Mouse (Mus musculus): Measurements from ENCODE around the gene Rfx2. TPM values are rescaled to one million over a fixed set of nuclear protein-coding genes. Genes with fewer than 3 reads are reported as not detected.

Gene Rfx2
- total and polyA plus RNA-seq, 3 experiments = 3.9 to 36.4 (median 27.9) TPM

GRCm38 (mm10) chr17:56872512-56872911, 41.7 kb upstream of the Rfx2 start:
- Histone ChIP-seq H3K36me3 (replicated peaks) (no peaks in the 10 kb centered on the region), H3K27me3 (ENCODE audit: insufficient read depth, low read length) (peaks cover 15% of the 10 kb centered on the region), H3K4me3 (ENCODE audit: low read depth, low read length) (no peak overlapping the region), H3K9me3 (replicated peaks) (no peaks in the 10 kb centered on the region), H3K4me1 (ENCODE audit: insufficient read depth, low read depth, low read length) (peaks cover 53% of the 10 kb centered on the region)
- TF ChIP-seq POLR2AphosphoS5 (IDR thresholded peaks at IDR 0.05; ENCODE audit: insufficient replicate concordance, low read depth, low read length) (no peak), GATA2 (IDR thresholded peaks at IDR 0.05; ENCODE audit: borderline replicate concordance, low read depth, low read length) (no peak), CTCF (IDR thresholded peaks at IDR 0.05; ENCODE audit: low read depth, low read length) (no peak), TAL1 (conservative IDR thresholded peaks at IDR 0.05; ENCODE audit: low read depth, low read length) (no peak), GATA1 (IDR thresholded peaks at IDR 0.05; ENCODE audit: borderline replicate concordance, low read length) (no peak)
- no peak for DNase-seq (ENCODE audit: low spot score)
- no peak for ATAC-seq (ENCODE audit: extremely low read depth, insufficient number of reproducible peaks, low FRiP score, poor library complexity, severe bottlenecking)

GRCm38 (mm10) chr17:56871767-56872166, 41.0 kb upstream of the Rfx2 start:
- no peak for TF ChIP-seq GATA2 (IDR thresholded peaks at IDR 0.05; ENCODE audit: borderline replicate concordance, low read depth, low read length)
- no peak for TF ChIP-seq POLR2AphosphoS5 (IDR thresholded peaks at IDR 0.05; ENCODE audit: insufficient replicate concordance, low read depth, low read length)
- TF ChIP-seq TAL1 (conservative IDR thresholded peaks at IDR 0.05; ENCODE audit: low read depth, low read length) = no peak
- no peak for TF ChIP-seq CTCF (IDR thresholded peaks at IDR 0.05; ENCODE audit: low read depth, low read length)
- TF ChIP-seq GATA1 (IDR thresholded peaks at IDR 0.05; ENCODE audit: borderline replicate concordance, low read length) = no peak
- H3K4me1 ChIP-seq (ENCODE audit: insufficient read depth, low read depth, low read length) = peaks cover 48% of the 10 kb centered on the region
- H3K27me3 ChIP-seq (ENCODE audit: insufficient read depth, low read length) = peaks cover 14% of the 10 kb centered on the region
- ATAC-seq (ENCODE audit: extremely low read depth, insufficient number of reproducible peaks, low FRiP score, poor library complexity, severe bottlenecking) = no peak
- H3K4me3 ChIP-seq (ENCODE audit: low read depth, low read length) = no peak overlapping the region
- H3K36me3 ChIP-seq (replicated peaks) = no peaks in the 10 kb centered on the region
- peaks cover 7% of the 10 kb centered on the region for H3K9me3 ChIP-seq (replicated peaks)
- no peak for DNase-seq (ENCODE audit: low spot score)

GRCm38 (mm10) chr17:56870287-56870953, 39.6 kb upstream of the Rfx2 start:
- H3K27me3 ChIP-seq (ENCODE audit: insufficient read depth, low read length) = peaks cover 16% of the 10 kb centered on the region; the same call in 1 of the 2 replicates
- ATAC-seq (ENCODE audit: extremely low read depth, insufficient number of reproducible peaks, low FRiP score, poor library complexity, severe bottlenecking) (no peak), DNase-seq (ENCODE audit: low spot score) (no peak)
- no peaks in the 10 kb centered on the region for H3K36me3 ChIP-seq (replicated peaks)
- H3K4me1 ChIP-seq (ENCODE audit: insufficient read depth, low read depth, low read length) = peaks cover 39% of the 10 kb centered on the region
- H3K4me3 ChIP-seq (ENCODE audit: low read depth, low read length) = peak overlapping the region; percentile 50; the same call in 1 of the 2 replicates
- H3K9me3 ChIP-seq (replicated peaks) = peaks cover 8% of the 10 kb centered on the region
- no peak for TF ChIP-seq CTCF (IDR thresholded peaks at IDR 0.05; ENCODE audit: low read depth, low read length)
- TF ChIP-seq GATA2 (IDR thresholded peaks at IDR 0.05; ENCODE audit: borderline replicate concordance, low read depth, low read length) = no peak
- no peak for TF ChIP-seq POLR2AphosphoS5 (IDR thresholded peaks at IDR 0.05; ENCODE audit: insufficient replicate concordance, low read depth, low read length)
- TF ChIP-seq TAL1 (conservative IDR thresholded peaks at IDR 0.05; ENCODE audit: low read depth, low read length) = no peak

- H3K4me1 ChIP-seq (ENCODE audit: insufficient read depth, low read depth, low read length) = peaks cover 35% of the 10 kb centered on the region
- no peak for ATAC-seq (ENCODE audit: extremely low read depth, insufficient number of reproducible peaks, low FRiP score, poor library complexity, severe bottlenecking)
Observed at GRCm38 (mm10) chr17:56869481-56869977, 38.7 kb upstream of the Rfx2 start.

GRCm38 (mm10) chr17:56866071-56866470, 35.3 kb upstream of the Rfx2 start:
- Histone ChIP-seq H3K4me1 (ENCODE audit: insufficient read depth, low read depth, low read length) (peaks cover 24% of the 10 kb centered on the region), H3K27me3 (ENCODE audit: insufficient read depth, low read length) (peaks cover 22% of the 10 kb centered on the region), H3K9me3 (replicated peaks) (peaks cover 8% of the 10 kb centered on the region), H3K4me3 (ENCODE audit: low read depth, low read length) (no peak overlapping the region), H3K36me3 (replicated peaks) (no peaks in the 10 kb centered on the region)
- TF ChIP-seq TAL1 (conservative IDR thresholded peaks at IDR 0.05; ENCODE audit: low read depth, low read length) = no peak
- TF ChIP-seq GATA2 (IDR thresholded peaks at IDR 0.05; ENCODE audit: borderline replicate concordance, low read depth, low read length) = no peak
- TF ChIP-seq CTCF (IDR thresholded peaks at IDR 0.05; ENCODE audit: low read depth, low read length) = no peak
- TF ChIP-seq POLR2AphosphoS5 (IDR thresholded peaks at IDR 0.05; ENCODE audit: insufficient replicate concordance, low read depth, low read length) = no peak
- ATAC-seq (ENCODE audit: extremely low read depth, insufficient number of reproducible peaks, low FRiP score, poor library complexity, severe bottlenecking) (no peak), DNase-seq (ENCODE audit: low spot score) (no peak)

More at GRCm38 (mm10) chr17:56869481-56869977, 38.7 kb upstream of the Rfx2 start:
- Histone ChIP-seq H3K36me3 (replicated peaks) (no peaks in the 10 kb centered on the region), H3K27me3 (ENCODE audit: insufficient read depth, low read length) (peaks cover 14% of the 10 kb centered on the region; the same call in 1 of the 2 replicates), H3K4me3 (ENCODE audit: low read depth, low read length) (no peak overlapping the region), H3K9me3 (replicated peaks) (peaks cover 8% of the 10 kb centered on the region)
- DNase-seq (ENCODE audit: low spot score) = no peak
- TF ChIP-seq CTCF (IDR thresholded peaks at IDR 0.05; ENCODE audit: low read depth, low read length) (no peak), GATA1 (IDR thresholded peaks at IDR 0.05; ENCODE audit: borderline replicate concordance, low read length) (no peak), TAL1 (conservative IDR thresholded peaks at IDR 0.05; ENCODE audit: low read depth, low read length) (no peak), GATA2 (IDR thresholded peaks at IDR 0.05; ENCODE audit: borderline replicate concordance, low read depth, low read length) (no peak), POLR2AphosphoS5 (IDR thresholded peaks at IDR 0.05; ENCODE audit: insufficient replicate concordance, low read depth, low read length) (no peak)

GRCm38 (mm10) chr17:56861197-56861596, 30.4 kb upstream of the Rfx2 start:
- ATAC-seq (ENCODE audit: extremely low read depth, insufficient number of reproducible peaks, low FRiP score, poor library complexity, severe bottlenecking) (no peak), DNase-seq (ENCODE audit: low spot score) (no peak)
- H3K9me3 ChIP-seq (replicated peaks) = no peaks in the 10 kb centered on the region; the same call in 1 of the 2 replicates
- peaks cover 26% of the 10 kb centered on the region for H3K27me3 ChIP-seq (ENCODE audit: insufficient read depth, low read length)
- no peak overlapping the region for H3K4me3 ChIP-seq (ENCODE audit: low read depth, low read length)
- peaks cover 15% of the 10 kb centered on the region for H3K4me1 ChIP-seq (ENCODE audit: insufficient read depth, low read depth, low read length)
- no peaks in the 10 kb centered on the region for H3K36me3 ChIP-seq (replicated peaks)
- no peak for TF ChIP-seq POLR2AphosphoS5 (IDR thresholded peaks at IDR 0.05; ENCODE audit: insufficient replicate concordance, low read depth, low read length)
- TF ChIP-seq TAL1 (conservative IDR thresholded peaks at IDR 0.05; ENCODE audit: low read depth, low read length) = no peak
- TF ChIP-seq CTCF (IDR thresholded peaks at IDR 0.05; ENCODE audit: low read depth, low read length) = no peak
- TF ChIP-seq GATA2 (IDR thresholded peaks at IDR 0.05; ENCODE audit: borderline replicate concordance, low read depth, low read length) = no peak
